Comparison of ENCODE assay signal across 23 mouse cellular contexts in the genomic region with DNA sequence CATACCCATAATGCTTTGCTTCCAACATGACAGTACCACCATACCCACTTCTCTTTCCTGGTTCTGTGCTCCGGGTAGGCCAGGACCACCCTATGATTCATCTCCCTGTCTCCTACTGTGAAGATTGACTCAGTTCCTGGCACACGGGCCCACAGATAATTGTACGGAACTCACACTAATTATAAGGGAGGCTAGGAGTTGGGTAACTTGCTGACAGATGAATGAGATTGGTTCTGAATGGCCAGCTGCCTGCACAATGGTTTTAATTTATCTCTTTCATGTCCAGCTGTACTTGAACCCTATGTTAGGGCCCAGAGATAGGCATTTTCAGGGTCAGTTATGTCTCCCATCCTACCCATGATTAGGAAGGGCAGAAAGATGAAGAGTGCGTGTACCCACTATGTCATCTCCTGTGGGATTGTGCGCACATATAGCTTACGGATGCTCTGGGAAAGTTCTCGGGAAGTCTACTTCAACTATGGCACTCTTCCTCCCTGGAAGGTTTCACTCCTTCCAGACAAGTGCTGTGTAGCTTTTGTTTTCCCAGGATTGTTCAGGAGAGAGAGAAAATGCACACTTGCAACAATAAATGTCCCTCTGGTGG. TPM values are rescaled to one million over a fixed set of nuclear protein-coding genes. Genes with fewer than 3 reads are reported as not detected.
"Had no signal": no experiment of that assay in that cellular context is flagged by ENCODE, and none has a peak within 500 bp of the region (broad histone marks: within the 10 kb centered on the region; RNA-seq: fewer than 3 reads in every experiment).

No protein-coding gene starts in this region.

- ATAC-seq: midbrain, embryonic 16.5 days had no signal

- H3K4me3 ChIP-seq: midbrain, embryonic 10.5 days; midbrain, embryonic 12.5 days; myocyte; neural tube, embryonic 13.5 days; neural tube, embryonic 15.5 days; stomach, embryonic 15.5 days had no signal

- H3K9ac ChIP-seq: lung, embryonic 14.5 days; midbrain, embryonic 12.5 days; neural tube, embryonic 13.5 days; neural tube, embryonic 15.5 days; stomach, embryonic 15.5 days had no signal

- H3K27ac ChIP-seq: midbrain, embryonic 10.5 days; midbrain, embryonic 12.5 days; neural tube, embryonic 13.5 days; neural tube, embryonic 15.5 days; stomach, embryonic 15.5 days; stomach, postnatal 0 days had no signal

- H3K27me3 ChIP-seq: midbrain, embryonic 12.5 days; neural tube, embryonic 13.5 days; neural tube, embryonic 15.5 days; stomach, embryonic 15.5 days had no signal

- H3K36me3 ChIP-seq: midbrain, embryonic 10.5 days; midbrain, embryonic 12.5 days; neural tube, embryonic 13.5 days; neural tube, embryonic 15.5 days; stomach, embryonic 15.5 days had no signal

- H3K9me3 ChIP-seq: midbrain, embryonic 10.5 days; midbrain, embryonic 12.5 days; neural tube, embryonic 13.5 days; neural tube, embryonic 15.5 days; stomach, embryonic 15.5 days had no signal

- H3K4me2 ChIP-seq: lung, embryonic 14.5 days; midbrain, embryonic 12.5 days; neural tube, embryonic 13.5 days; neural tube, embryonic 15.5 days; stomach, embryonic 15.5 days had no signal

- DNase-seq: lung, adult 18-20 months; lung, embryonic 14.5 days; lung, postnatal 10 days; lung, postnatal 4 days; midbrain, embryonic 14.5 days; retina, postnatal 1 day; right cerebral cortex, adult 18-20 months; right cerebral cortex, postnatal 25 days; right cerebral cortex, postnatal 4 days; spleen, adult 18-20 months; thymus, adult 2 months; thymus, postnatal 25 days; thymus, postnatal 4 days had no signal

- H3K4me1 ChIP-seq: midbrain, embryonic 12.5 days; neural tube, embryonic 13.5 days; neural tube, embryonic 15.5 days; stomach, embryonic 15.5 days had no signal

RNA-seq across cellular contexts. Expression of a gene that starts 31.8 kb away (rescaled TPM):
- total RNA-seq: megakaryocyte, adult 5-6 weeks; megakaryocyte-erythroid progenitor cell, adult 5-6 weeks had no signal
